Mouse (Mus musculus): ENCODE results near the gene Gm16513. TPM values are rescaled to one million over a fixed set of nuclear protein-coding genes. Genes with fewer than 3 reads are reported as not detected.
"Not testable (repeated sequence)": the region's sequence is repeated elsewhere in the genome, so short reads cannot be mapped to it uniquely, and the experiment has no call there.

Gm16513 gene
- polyA plus RNA-seq (2012; rRNA removed), result not detected in 2 replicates

DNA sequence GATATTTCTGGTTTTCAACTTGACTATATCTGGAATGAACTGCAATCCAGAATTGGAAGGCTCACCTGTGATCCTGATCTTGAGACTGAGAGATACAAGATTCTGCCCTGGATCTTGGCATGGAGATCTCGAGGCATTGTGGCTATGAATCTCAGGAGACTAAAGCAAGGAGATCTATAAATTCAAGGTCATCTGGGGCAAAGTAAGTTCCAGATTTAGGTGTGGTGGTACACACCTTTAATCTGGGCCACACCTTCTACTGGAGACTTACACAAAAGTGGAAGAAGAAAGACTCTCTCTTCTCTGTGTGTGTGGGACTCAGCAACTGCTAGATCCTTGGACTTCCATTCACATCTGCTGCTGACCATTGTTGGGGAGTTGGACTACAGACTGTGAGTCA, at the start of gene Gm16513:
Gene Gm16513, plus strand, starts transcription at position 301 of the 400 bp plus-strand sequence.
- not testable (repeated sequence) for DNase-seq; H3K27me3 ChIP-seq (ENCODE audit: control insufficient read depth, insufficient read depth, low read length); H3K4me3 ChIP-seq (replicated peaks; ENCODE audit: insufficient read depth, low read depth, low read length); H3K27ac ChIP-seq (ENCODE audit: insufficient read depth, low read length); H3K4me1 ChIP-seq (ENCODE audit: control insufficient read depth, insufficient read depth, low read length)
- no CpG with 5 or more reads among the region's 1 CpGs for WGBS

Other genes with a start within 250 kb of the Gm16513 start
- not detected in 2 replicates for gene Gm6367, start 194.0 kb upstream of the Gm16513 start, polyA plus RNA-seq (2012; rRNA removed)
- not detected in 2 replicates for gene Gm7942, start 75.7 kb upstream of the Gm16513 start, polyA plus RNA-seq (2012; rRNA removed)
- not detected in 2 replicates for gene Gm10424, start 90.1 kb downstream of the Gm16513 start, polyA plus RNA-seq (2012; rRNA removed)
- not detected in 2 replicates for gene Gm3259, start 123.3 kb downstream of the Gm16513 start, polyA plus RNA-seq (2012; rRNA removed)

Data from cerebellum, adult 2 months (tissue).